Mouse (Mus musculus) gastrocnemius, postnatal 14 days (tissue): ENCODE results near the gene Hcrt. TPM values are rescaled to one million over a fixed set of nuclear protein-coding genes. Genes with fewer than 3 reads are reported as not detected.

Experiments used
- DNase-seq: peaks from one replicate; pipeline ENCODE4 v3.0.0; 2021; ENCODE audit warnings: mixed read lengths
- intact Hi-C: fragments of 180-260 bp; cut with DNase I; formaldehyde crosslinking; loops from one replicate; pipeline ENCODE4 v1.15.1; 2025; ENCODE audit warnings: low total_unique reads
- total RNA-seq, 2 experiments: library from RNA; stranded (reverse); gene quantifications; 2 replicates each; pipeline ENCODE4 v1.2.3; 2021

Gene Hcrt
- total RNA-seq, 2 experiments from 2014 or later, result not detected

- no peak for DNase-seq
- intact Hi-C loops, result no loop called here
These were observed 44.3 kb downstream of the Hcrt start for GRCm38 (mm10) chr11:100718462-100718861.

- intact Hi-C loops, result no loop called here
- DNase-seq, result no peak
These were observed 46.1 kb downstream of the Hcrt start for GRCm38 (mm10) chr11:100716649-100717048.

DNA sequence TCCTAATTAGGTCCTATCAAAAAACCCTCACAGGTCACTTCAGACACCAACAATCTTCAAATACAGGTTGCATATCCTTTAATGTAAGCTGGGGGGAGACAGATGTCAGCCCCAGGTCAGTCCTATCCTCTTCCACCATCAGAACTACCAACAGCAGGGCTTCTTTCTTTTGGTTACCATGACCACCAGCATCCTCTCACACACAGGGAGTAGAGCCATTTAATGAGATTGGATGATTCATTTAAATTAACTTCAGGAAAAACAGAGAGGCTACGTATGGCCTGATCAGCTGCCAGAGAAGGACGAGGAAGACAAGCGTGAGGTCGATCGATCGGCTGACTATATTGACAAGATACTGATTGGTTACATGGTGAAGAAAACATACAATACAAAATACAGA is 47.8 kb downstream of the Hcrt start:
- DNase-seq, result no peak
- intact Hi-C loops, result loop anchor here (2.0 kb wide), 1 partner anchor 46 kb away; no protein-coding TSS in a partner anchor

GRCm38 (mm10) chr11:100714534-100714915 is 48.2 kb downstream of the Hcrt start:
- peak; percentile 83 for DNase-seq
- intact Hi-C loops, result loop anchor here (2.0 kb wide), 1 partner anchor 46 kb away; no protein-coding TSS in a partner anchor

- intact Hi-C loops, result loop anchor here (2.0 kb wide), 1 partner anchor 47 kb away; no protein-coding TSS in a partner anchor
- peak; percentile 70 for DNase-seq
These were observed 48.8 kb downstream of the Hcrt start, which contains the start of gene Hspb9 for GRCm38 (mm10) chr11:100713735-100714533. Gene Hspb9 (plus strand): TSS chr11:100713850.

DNA sequence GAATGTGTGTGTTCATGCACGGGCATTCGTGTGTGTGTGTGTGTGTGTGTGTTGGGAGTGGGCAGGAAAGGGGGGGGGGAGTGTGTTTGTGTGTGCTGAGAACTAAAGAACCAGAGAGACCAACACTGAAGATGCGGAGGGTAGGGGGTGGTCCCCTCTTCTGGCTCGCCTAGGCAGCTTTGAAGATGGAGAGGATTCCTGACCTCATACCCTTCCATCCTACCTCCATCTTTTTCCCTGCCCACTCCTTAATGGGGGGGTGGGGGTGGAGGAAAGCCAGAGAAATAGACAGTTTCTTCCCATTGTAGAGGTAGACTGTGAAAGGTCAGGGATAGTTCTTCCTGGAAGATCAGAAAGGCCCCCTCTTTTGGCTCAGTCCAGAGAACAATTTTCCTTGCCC is 49.6 kb downstream of the Hcrt start:
- intact Hi-C loops, result no loop called here
- no peak for DNase-seq

GRCm38 (mm10) chr11:100711783-100712615 is 50.7 kb downstream of the Hcrt start, which contains the start of gene Kat2a:
Gene Kat2a (minus strand): TSS chr11:100712465.
- DNase-seq, result peak; percentile 88
- intact Hi-C loops, result no loop called here

Other genes with a start within 250 kb of the Hcrt start
- 10 to 100 TPM; 16.4 to 19.9 TPM for gene Acly, start 234.9 kb downstream of the Hcrt start, total RNA-seq
- gene Ttc25, start 217.3 kb downstream of the Hcrt start, total RNA-seq, result under 1 TPM; 0.14 to 0.16 TPM
- gene Cnp, start 188.0 kb downstream of the Hcrt start, total RNA-seq, result 10 to 100 TPM; 10.7 to 32.2 TPM
- gene Nkiras2, start 143.7 kb downstream of the Hcrt start, total RNA-seq, result 10 to 100 TPM; 21.2 to 23.4 TPM
- 100 to 1,000 TPM; 143 to 179 TPM for gene Dnajc7, start 142.8 kb downstream of the Hcrt start, total RNA-seq
- 1 to 10 TPM in 1 of 2 experiments, under 1 TPM in 1; 0.62 to 1.5 TPM for gene Zfp385c, start 70.5 kb downstream of the Hcrt start, total RNA-seq
- gene Dhx58, start 58.7 kb downstream of the Hcrt start, total RNA-seq, result under 1 TPM; 0.35 to 0.39 TPM
- gene Kat2a, start 50.5 kb downstream of the Hcrt start, total RNA-seq, result 10 to 100 TPM; 11.2 to 12.5 TPM
- gene Hspb9, start 49.1 kb downstream of the Hcrt start, total RNA-seq, result not detected
- gene Rab5c, start 24.7 kb downstream of the Hcrt start, total RNA-seq, result 10 to 100 TPM; 49.1 to 49.4 TPM
- gene Kcnh4, start 3.0 kb downstream of the Hcrt start, total RNA-seq, result not detected
- gene Ghdc, start 8.0 kb upstream of the Hcrt start, total RNA-seq, result 1 to 10 TPM; 5.6 to 7.1 TPM
- 100 to 1,000 TPM in 1 of 2 experiments, 10 to 100 TPM in 1; 100.0 to 110 TPM for gene Stat5b, start 87.8 kb upstream of the Hcrt start, total RNA-seq
- gene Stat5a, start 96.4 kb upstream of the Hcrt start, total RNA-seq, result 10 to 100 TPM; 17.9 to 21.5 TPM
- 10 to 100 TPM; 41.7 to 43.6 TPM for gene Stat3, start 176.6 kb upstream of the Hcrt start, total RNA-seq
- gene Cavin1, start 208.0 kb upstream of the Hcrt start, total RNA-seq, result 100 to 1,000 TPM; 226 to 256 TPM
- 10 to 100 TPM; 53.4 to 58.5 TPM for gene Atp6v0a1, start 246.5 kb upstream of the Hcrt start, total RNA-seq